Mouse (Mus musculus) E14TG2a.4 (cell line): Measurements from ENCODE around the gene Gm6034.
"Not testable (repeated sequence)": the region's sequence is repeated elsewhere in the genome, so short reads cannot be mapped to it uniquely, and the experiment has no call there.

ENCODE experiments used
- CTCF ChIP-seq: conservative IDR thresholded peaks from 2 replicates; pipeline ENCODE4 v1.5.1; 2014; ENCODE audit warnings: low read length
- NANOG ChIP-seq: IDR thresholded peaks from 2 replicates; pipeline ENCODE4 v1.6.1; 2014; ENCODE audit warnings: borderline replicate concordance, low read length, mixed read lengths
- POU5F1 ChIP-seq: IDR thresholded peaks from 2 replicates; pipeline ENCODE4 v1.6.1; 2014; ENCODE audit warnings: low read length, borderline replicate concordance

- TF ChIP-seq CTCF, NANOG, POU5F1: not testable (repeated sequence)
Measured at GRCm38 (mm10) chr17:36032351-36032875, 10.3 kb upstream of the Gm6034 start, which contains the start of gene H2-T23.
